Mouse (Mus musculus) liver, embryonic 15.5 days (tissue): ENCODE results near the gene Rad18. TPM values are rescaled to one million over a fixed set of nuclear protein-coding genes. Genes with fewer than 3 reads are reported as not detected.

Source experiments
- ATAC-seq: fragments of 200-750 bp; cut with Nextera tagmentation; 2 replicates; pipeline ENCODE4 v1.8.0; 2017; ENCODE audit warnings: moderate number of reproducible peaks, mild to moderate bottlenecking, moderate library complexity; ENCODE audit not compliant: insufficient read depth
- H3K27ac ChIP-seq: fragments of 300-500 bp; sonication (generic); replicated peaks from 2 replicates; pipeline ENCODE4 v1.5.1; 2015; ENCODE audit warnings: mild to moderate bottlenecking, inconsistent platforms
- H3K27me3 ChIP-seq: fragments of 300-500 bp; sonication (generic); 2 replicates; pipeline ENCODE4 v1.6.1; 2015; ENCODE audit warnings: mild to moderate bottlenecking, inconsistent platforms
- H3K36me3 ChIP-seq: fragments of 300-500 bp; sonication (generic); replicated peaks from 2 replicates; pipeline ENCODE4 v1.6.1; 2015; ENCODE audit warnings: moderate library complexity, mild to moderate bottlenecking, inconsistent platforms
- H3K4me1 ChIP-seq: fragments of 300-500 bp; sonication (generic); replicated peaks from 2 replicates; pipeline ENCODE4 v1.6.1; 2015; ENCODE audit warnings: inconsistent platforms
- H3K4me2 ChIP-seq: fragments of 300-500 bp; sonication (generic); 2 replicates; pipeline ENCODE4 v1.6.1; 2015; ENCODE audit warnings: moderate library complexity, mild to moderate bottlenecking, inconsistent platforms
- H3K4me3 ChIP-seq: fragments of 300-500 bp; sonication (generic); replicated peaks from 2 replicates; pipeline ENCODE4 v1.5.1; 2015; ENCODE audit warnings: mild to moderate bottlenecking, inconsistent platforms
- H3K9ac ChIP-seq: fragments of 300-500 bp; sonication (generic); 2 replicates; pipeline ENCODE4 v1.6.1; 2015; ENCODE audit warnings: moderate library complexity, mild to moderate bottlenecking, inconsistent platforms
- H3K9me3 ChIP-seq: fragments of 300-500 bp; sonication (generic); replicated peaks from 2 replicates; pipeline ENCODE4 v1.6.1; 2016; ENCODE audit warnings: inconsistent platforms
- WGBS: fragments of 180-500 bp; shearing (Covaris S2); methylation state at CpG from one replicate; pipeline ENCODE4 v1.1.7; 2015; ENCODE audit warnings: mixed read lengths; ENCODE audit not compliant: insufficient replicate concordance; 5-methylcytosine and 5-hydroxymethylcytosine counted together
- polyA plus RNA-seq: library from polyadenylated mRNA; unstranded; fragments of >200 nt; fragmentation: Nextera tagmentation; extraction: Ambion mirVana; gene quantifications from 2 replicates; pipeline ENCODE4 v1.2.1, GENCODE M21; 2015

Rad18 gene
- polyA plus RNA-seq, 1 experiment from 2014 or later: 27.0 TPM

- ATAC-seq: no peak
- Histone ChIP-seq H3K9me3 (no peaks in the 10 kb centered on the region), H3K4me2 (no peak overlapping the region), H3K4me3 (no peak overlapping the region), H3K36me3 (no peaks in the 10 kb centered on the region), H3K27ac (no peak overlapping the region), H3K9ac (no peak overlapping the region), H3K27me3 (no peaks in the 10 kb centered on the region), H3K4me1 (no peaks in the 10 kb centered on the region)
- 71% methylated on average over 5 of the region's 5 CpGs for WGBS
These were observed 111.5 kb downstream of the Rad18 start for GRCm38 (mm10) chr6:112584961-112585360.

- no peak overlapping the region for H3K4me3 ChIP-seq
- H3K27me3 ChIP-seq: no peaks in the 10 kb centered on the region
- H3K27ac ChIP-seq: no peak overlapping the region
- no peak overlapping the region for H3K9ac ChIP-seq
- H3K4me2 ChIP-seq: no peak overlapping the region
- no peaks in the 10 kb centered on the region for H3K36me3 ChIP-seq
- no peaks in the 10 kb centered on the region for H3K4me1 ChIP-seq
- H3K9me3 ChIP-seq: no peaks in the 10 kb centered on the region
- ATAC-seq: no peak
- WGBS: 74% methylated on average over 4 of the region's 4 CpGs
These were observed 114.5 kb downstream of the Rad18 start for GRCm38 (mm10) chr6:112582022-112582421.

GRCm38 (mm10) chr6:112577198-112577597 lies 119.3 kb downstream of the Rad18 start:
- H3K27ac ChIP-seq: peak overlapping the region; percentile 56; the same call in 1 of the 2 replicates
- no peaks in the 10 kb centered on the region for H3K4me1 ChIP-seq
- H3K4me3 ChIP-seq: no peak overlapping the region
- no peaks in the 10 kb centered on the region for H3K27me3 ChIP-seq
- no peaks in the 10 kb centered on the region for H3K36me3 ChIP-seq
- WGBS: 16% methylated on average over 5 of the region's 5 CpGs
- no peak overlapping the region for H3K9ac ChIP-seq
- H3K9me3 ChIP-seq: no peaks in the 10 kb centered on the region
- ATAC-seq: no peak
- no peak overlapping the region for H3K4me2 ChIP-seq

GRCm38 (mm10) chr6:112574558-112574957 lies 121.9 kb downstream of the Rad18 start:
- Histone ChIP-seq H3K9me3 (no peaks in the 10 kb centered on the region), H3K9ac (no peak overlapping the region), H3K27ac (no peak overlapping the region), H3K36me3 (no peaks in the 10 kb centered on the region), H3K4me3 (no peak overlapping the region), H3K27me3 (no peaks in the 10 kb centered on the region), H3K4me1 (no peaks in the 10 kb centered on the region), H3K4me2 (no peak overlapping the region)
- 53% methylated on average over 3 of the region's 3 CpGs for WGBS
- ATAC-seq: no peak

GRCm38 (mm10) chr6:112570413-112570812 lies 126.1 kb downstream of the Rad18 start:
- ATAC-seq: no peak
- Histone ChIP-seq H3K4me2 (no peak overlapping the region), H3K36me3 (no peaks in the 10 kb centered on the region), H3K4me3 (no peak overlapping the region), H3K27ac (no peak overlapping the region), H3K4me1 (no peaks in the 10 kb centered on the region), H3K9me3 (no peaks in the 10 kb centered on the region), H3K27me3 (no peaks in the 10 kb centered on the region), H3K9ac (no peak overlapping the region)
- WGBS: 23% methylated on average over 1 of the region's 1 CpGs

Other genes starting within 250 kb of the Rad18 start
- 1.6 and 2.1 TPM in 2 replicates for gene Cav3, start 237.2 kb downstream of the Rad18 start, polyA plus RNA-seq
- gene Oxtr, start 206.7 kb downstream of the Rad18 start, polyA plus RNA-seq: not detected in 2 replicates